Mouse (Mus musculus): Measurements from ENCODE around the gene Lef1. TPM values are rescaled to one million over a fixed set of nuclear protein-coding genes. Genes with fewer than 3 reads are reported as not detected.
A peak's percentile ranks its signal among the peaks of the same experiment; 100 is the strongest.

Lef1 gene
- polyA plus RNA-seq, 1 experiment from 2014 or later: 6.5 TPM

GRCm38 (mm10) chr3:131258921-131259320 is 148.7 kb downstream of the Lef1 start:
- H3K9ac ChIP-seq: no peak overlapping the region

GRCm38 (mm10) chr3:131259392-131259965 is 149.2 kb downstream of the Lef1 start:
- 67% methylated on average over 9 of the region's 9 CpGs for WGBS
- no peak overlapping the region for H3K4me2 ChIP-seq
- ATAC-seq (replicated peaks; ENCODE audit: insufficient number of reproducible peaks, insufficient read depth, low FRiP score, low read depth): no peak
- no peak overlapping the region for H3K4me3 ChIP-seq
- no peak overlapping the region for H3K9ac ChIP-seq
- peaks cover 19% of the 10 kb centered on the region for H3K4me1 ChIP-seq (replicated peaks)
- no peaks in the 10 kb centered on the region for H3K9me3 ChIP-seq (replicated peaks)
- H3K36me3 ChIP-seq: peaks cover 12% of the 10 kb centered on the region
- H3K27me3 ChIP-seq: no peaks in the 10 kb centered on the region
- 0 out of 2 replicates have a peak overlapping the region, but pooled peaks have one; percentile 28 for H3K27ac ChIP-seq

More at GRCm38 (mm10) chr3:131258921-131259320, 148.7 kb downstream of the Lef1 start:
- Histone ChIP-seq H3K4me2 (no peak overlapping the region), H3K9me3 (replicated peaks) (no peaks in the 10 kb centered on the region), H3K4me1 (replicated peaks) (peaks cover 19% of the 10 kb centered on the region), H3K27me3 (no peaks in the 10 kb centered on the region), H3K27ac (no peak overlapping the region), H3K36me3 (peaks cover 12% of the 10 kb centered on the region), H3K4me3 (no peak overlapping the region)
- 83% methylated on average over 3 of the region's 3 CpGs for WGBS
- no peak for ATAC-seq (replicated peaks; ENCODE audit: insufficient number of reproducible peaks, insufficient read depth, low FRiP score, low read depth)

- no peak overlapping the region for H3K27ac ChIP-seq
- peaks cover 24% of the 10 kb centered on the region for H3K4me1 ChIP-seq (replicated peaks)
- H3K4me3 ChIP-seq: no peak overlapping the region
- 97% methylated on average over 6 of the region's 6 CpGs for WGBS
- H3K4me2 ChIP-seq: no peak overlapping the region
- no peak overlapping the region for H3K9ac ChIP-seq
- H3K36me3 ChIP-seq: peaks cover 12% of the 10 kb centered on the region
- no peak for ATAC-seq (replicated peaks; ENCODE audit: insufficient number of reproducible peaks, insufficient read depth, low FRiP score, low read depth)
- H3K27me3 ChIP-seq: no peaks in the 10 kb centered on the region
- H3K9me3 ChIP-seq (replicated peaks): no peaks in the 10 kb centered on the region
Observed at GRCm38 (mm10) chr3:131260418-131260817, 150.1 kb downstream of the Lef1 start.

DNA sequence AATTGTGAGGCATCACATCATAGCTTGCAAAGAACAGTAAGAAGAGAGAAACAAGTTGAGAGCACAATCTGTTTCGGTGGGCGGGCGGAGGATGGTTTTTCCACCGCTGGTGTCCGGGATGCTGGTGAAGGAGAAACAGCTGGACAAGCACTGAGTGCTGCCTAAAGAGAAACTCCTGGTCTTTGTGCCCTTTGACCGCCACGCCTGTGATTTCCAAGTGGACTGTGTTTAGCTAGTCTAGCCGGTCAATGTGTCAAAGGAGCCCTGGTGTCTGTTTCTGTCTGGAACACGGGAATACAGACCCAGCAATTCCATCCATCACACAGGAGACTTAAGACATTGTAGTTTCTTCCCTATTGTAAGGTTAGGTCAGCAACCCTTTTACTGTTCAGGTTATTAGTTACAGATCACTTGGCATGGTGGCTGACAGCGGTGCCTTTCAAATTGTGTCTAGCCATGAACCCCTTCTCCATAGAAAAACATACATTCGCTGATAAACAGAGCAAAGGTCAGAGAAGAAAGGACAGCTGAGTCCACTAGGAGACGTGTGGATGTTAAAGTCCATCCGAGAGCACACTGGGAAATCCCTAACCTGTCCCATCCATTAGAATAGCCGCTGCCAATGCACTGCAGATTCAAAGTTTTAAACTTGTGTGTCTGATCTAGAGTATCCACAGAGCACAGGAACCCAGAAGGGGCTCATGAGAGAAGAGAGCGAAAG is 153.7 kb downstream of the Lef1 start:
- no peaks in the 10 kb centered on the region for H3K27me3 ChIP-seq
- ATAC-seq (replicated peaks; ENCODE audit: insufficient number of reproducible peaks, insufficient read depth, low FRiP score, low read depth): no peak
- peaks cover 15% of the 10 kb centered on the region for H3K36me3 ChIP-seq
- no peak overlapping the region for H3K4me2 ChIP-seq
- H3K4me3 ChIP-seq: no peak overlapping the region
- no peak overlapping the region for H3K27ac ChIP-seq
- 84% methylated on average over 15 of the region's 15 CpGs for WGBS
- no peaks in the 10 kb centered on the region for H3K9me3 ChIP-seq (replicated peaks)
- H3K4me1 ChIP-seq (replicated peaks): peaks cover 42% of the 10 kb centered on the region
- H3K9ac ChIP-seq: no peak overlapping the region

GRCm38 (mm10) chr3:131265516-131265915 is 155.2 kb downstream of the Lef1 start:
- no peak for ATAC-seq (replicated peaks; ENCODE audit: insufficient number of reproducible peaks, insufficient read depth, low FRiP score, low read depth)
- 70% methylated on average over 8 of the region's 8 CpGs for whole genome bisulfite sequencing

DNA sequence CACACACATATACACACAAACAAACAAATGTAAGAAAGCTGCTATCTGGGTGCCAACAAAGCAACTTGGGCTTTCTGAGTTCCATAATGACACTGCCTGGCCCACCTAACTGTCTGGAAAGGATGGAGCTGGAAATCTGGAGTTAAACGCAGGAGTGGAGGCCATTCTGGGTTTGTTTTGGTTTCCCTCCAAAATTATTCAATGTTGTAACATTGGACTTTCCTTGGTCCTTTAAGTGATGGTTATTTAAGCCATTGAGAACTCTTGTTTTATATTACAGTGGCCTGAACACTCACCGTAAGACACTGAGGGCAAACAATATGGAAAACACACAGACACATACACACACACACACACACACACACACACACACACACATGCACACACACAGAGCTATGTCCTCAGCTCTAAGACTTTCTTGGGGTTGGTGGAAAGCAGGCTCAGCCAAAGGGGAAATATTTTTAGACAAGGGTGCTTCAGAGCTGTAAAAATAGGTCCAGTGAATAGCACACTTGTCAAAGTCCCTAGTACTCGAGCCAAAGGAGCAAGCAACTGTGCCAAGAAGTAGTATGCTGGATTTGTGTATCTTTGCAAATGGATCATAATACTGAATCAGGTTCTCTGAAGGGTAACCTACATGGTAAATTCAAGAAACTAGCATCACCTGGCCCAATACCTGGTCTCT is 156.2 kb downstream of the Lef1 start:
- 52% methylated on average over 3 of the region's 3 CpGs for WGBS
- no peak overlapping the region for H3K9ac ChIP-seq
- peak overlapping the region; percentile 72 for H3K27ac ChIP-seq
- no peaks in the 10 kb centered on the region for H3K27me3 ChIP-seq
- peaks cover 49% of the 10 kb centered on the region for H3K4me1 ChIP-seq (replicated peaks)
- no peak overlapping the region for H3K4me3 ChIP-seq
- H3K36me3 ChIP-seq: peaks cover 10% of the 10 kb centered on the region
- H3K9me3 ChIP-seq (replicated peaks): no peaks in the 10 kb centered on the region
- 0 out of 2 replicates have a peak, but pooled peaks have one; percentile 37 for ATAC-seq (replicated peaks; ENCODE audit: insufficient number of reproducible peaks, insufficient read depth, low FRiP score, low read depth)
- peak overlapping the region; percentile 29; the same call in 1 of the 2 replicates for H3K4me2 ChIP-seq

More at GRCm38 (mm10) chr3:131265516-131265915, 155.2 kb downstream of the Lef1 start:
- Histone ChIP-seq H3K4me2 (no peak overlapping the region), H3K4me1 (replicated peaks) (peaks cover 41% of the 10 kb centered on the region), H3K27me3 (no peaks in the 10 kb centered on the region), H3K4me3 (no peak overlapping the region), H3K36me3 (peaks cover 15% of the 10 kb centered on the region), H3K9ac (no peak overlapping the region), H3K27ac (peak overlapping the region; percentile 72), H3K9me3 (replicated peaks) (no peaks in the 10 kb centered on the region)

GRCm38 (mm10) chr3:131270381-131270780 is 160.1 kb downstream of the Lef1 start:
- Histone ChIP-seq H3K9ac (0 out of 2 replicates have a peak overlapping the region, but pooled peaks have one; percentile 84), H3K4me3 (peak overlapping the region; percentile 84), H3K4me2 (peak overlapping the region; percentile 68), H3K27ac (no peak overlapping the region), H3K27me3 (no peaks in the 10 kb centered on the region), H3K36me3 (peaks cover 3% of the 10 kb centered on the region; the same call in 1 of the 2 replicates), H3K4me1 (replicated peaks) (peaks cover 52% of the 10 kb centered on the region), H3K9me3 (replicated peaks) (no peaks in the 10 kb centered on the region)
- no peak for ATAC-seq (replicated peaks; ENCODE audit: insufficient number of reproducible peaks, insufficient read depth, low FRiP score, low read depth)
- 64% methylated on average over 6 of the region's 6 CpGs for WGBS

DNA sequence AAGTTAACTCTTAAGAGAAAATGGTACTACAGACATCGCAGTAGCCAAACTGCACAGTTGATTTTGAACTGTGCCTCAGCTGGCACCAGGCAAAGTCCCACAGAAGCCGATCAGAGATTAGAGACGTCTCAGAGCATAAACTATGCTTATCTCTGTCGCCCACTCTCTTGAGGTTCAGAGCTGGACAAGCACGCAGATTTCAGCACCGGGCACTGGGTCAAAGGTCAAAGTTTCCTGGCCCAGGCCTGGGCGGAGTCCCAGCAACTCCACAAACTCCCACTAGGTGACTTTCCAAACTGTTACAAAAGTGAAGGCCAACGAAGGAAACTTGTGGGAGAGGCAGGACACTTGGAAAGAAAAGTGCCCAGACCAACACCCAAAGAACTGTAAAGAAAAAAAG is 160.9 kb downstream of the Lef1 start:
- Histone ChIP-seq H3K4me1 (replicated peaks) (peaks cover 44% of the 10 kb centered on the region), H3K4me2 (peak overlapping the region; percentile 68), H3K27me3 (no peaks in the 10 kb centered on the region), H3K9me3 (replicated peaks) (no peaks in the 10 kb centered on the region), H3K4me3 (peak overlapping the region; percentile 84), H3K36me3 (peaks cover 3% of the 10 kb centered on the region; the same call in 1 of the 2 replicates), H3K9ac (peak overlapping the region; percentile 84), H3K27ac (peak overlapping the region; percentile 93)
- 2% methylated on average over 8 of the region's 8 CpGs for WGBS
- no peak for ATAC-seq (replicated peaks; ENCODE audit: insufficient number of reproducible peaks, insufficient read depth, low FRiP score, low read depth)

DNA sequence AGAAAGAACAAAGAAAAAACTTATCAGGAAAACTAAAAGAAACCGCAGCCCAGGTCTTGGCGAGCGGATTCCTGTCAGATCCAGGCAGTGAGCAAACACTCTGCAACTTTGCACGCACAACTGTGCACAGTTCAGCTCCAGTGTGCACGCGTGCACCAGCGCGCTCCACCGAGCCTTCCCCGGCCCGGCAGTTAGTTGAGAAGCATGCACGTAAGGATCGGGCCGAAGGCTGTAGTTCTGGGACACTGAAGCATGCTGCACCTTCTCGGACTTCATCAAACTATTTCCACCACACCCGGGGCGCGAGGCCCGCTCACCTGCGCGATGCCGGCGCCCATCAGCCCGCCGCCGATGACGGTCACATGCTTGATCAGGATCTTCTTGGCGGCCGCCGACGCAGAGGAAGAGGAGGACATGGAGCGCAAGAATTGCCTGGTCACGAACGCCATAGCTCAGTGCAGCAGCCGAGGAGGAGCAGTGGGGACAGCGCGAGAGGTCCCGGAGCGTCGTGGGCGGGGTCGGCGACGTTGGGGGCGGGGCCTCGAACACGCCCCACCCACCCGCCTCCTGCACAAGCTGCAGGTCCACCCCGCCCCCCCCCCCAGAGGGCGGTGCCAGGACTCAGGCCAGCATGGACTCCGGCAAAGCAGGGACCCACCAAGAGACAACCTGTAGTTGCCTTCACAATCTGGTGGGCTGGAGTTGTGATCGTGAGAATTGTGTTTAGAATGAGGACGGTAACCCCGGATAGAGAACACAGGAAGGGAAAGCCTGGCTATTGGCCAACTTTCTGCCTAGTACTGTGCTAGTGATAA is 161.5 kb downstream of the Lef1 start, which contains the start of gene Hadh:
TSS of gene Hadh (minus strand) at position 543 of the 815 bp plus-strand sequence.
- Histone ChIP-seq H3K27me3 (no peaks in the 10 kb centered on the region), H3K36me3 (peaks cover 3% of the 10 kb centered on the region; the same call in 1 of the 2 replicates), H3K4me3 (peak within 1 kb of the TSS; percentile 84), H3K9ac (peak within 1 kb of the TSS; percentile 84), H3K4me2 (peak within 1 kb of the TSS; percentile 68), H3K9me3 (replicated peaks) (no peaks in the 10 kb centered on the region), H3K4me1 (replicated peaks) (peaks cover 41% of the 10 kb centered on the region), H3K27ac (peak within 1 kb of the TSS; percentile 93)
- ATAC-seq (replicated peaks; ENCODE audit: insufficient number of reproducible peaks, insufficient read depth, low FRiP score, low read depth): peak; percentile 93
- WGBS: under 1% methylated on average over 53 of the region's 54 CpGs

GRCm38 (mm10) chr3:131272374-131273100 is 162.3 kb downstream of the Lef1 start:
- no peaks in the 10 kb centered on the region for H3K9me3 ChIP-seq (replicated peaks)
- peak overlapping the region; percentile 52 for H3K9ac ChIP-seq
- H3K36me3 ChIP-seq: peaks cover 3% of the 10 kb centered on the region; the same call in 1 of the 2 replicates
- 30% methylated on average over 10 of the region's 10 CpGs for WGBS
- H3K27me3 ChIP-seq: no peaks in the 10 kb centered on the region
- peak overlapping the region; percentile 93 for H3K27ac ChIP-seq
- peaks cover 34% of the 10 kb centered on the region for H3K4me1 ChIP-seq (replicated peaks)
- H3K4me2 ChIP-seq: peak overlapping the region; percentile 68
- ATAC-seq (replicated peaks; ENCODE audit: insufficient number of reproducible peaks, insufficient read depth, low FRiP score, low read depth): no peak; the same call in 1 of the 2 replicates
- peak overlapping the region; percentile 84 for H3K4me3 ChIP-seq

Data from heart, embryonic 15.5 days (tissue).